Mouse (Mus musculus) erythroblast, embryonic 14.5 days (primary cell): ENCODE data around the gene Mks1. TPM values are rescaled to one million over a fixed set of nuclear protein-coding genes. Genes with fewer than 3 reads are reported as not detected.
A peak's percentile ranks its signal among the peaks of the same experiment; 100 is the strongest.

ENCODE experiments used
- H3K27me3 ChIP-seq: 2 replicates; pipeline ENCODE4 v1.6.1; 2012; ENCODE audit warnings: inconsistent platforms; ENCODE audit not compliant: control insufficient read depth
- H3K36me3 ChIP-seq: 2 replicates; pipeline ENCODE4 v1.6.1; 2012; ENCODE audit warnings: mild to moderate bottlenecking, inconsistent platforms; ENCODE audit not compliant: control insufficient read depth
- H3K4me1 ChIP-seq: 2 replicates; pipeline ENCODE4 v1.6.1; 2012; ENCODE audit warnings: inconsistent platforms; ENCODE audit not compliant: control insufficient read depth
- H3K4me3 ChIP-seq: replicated peaks from 2 replicates; pipeline ENCODE3; 2012; ENCODE audit warnings: moderate library complexity, mild to moderate bottlenecking, inconsistent platforms
- H3K9me3 ChIP-seq: 2 replicates; pipeline ENCODE4 v1.6.1; 2012; ENCODE audit warnings: low read length, inconsistent platforms, mixed read lengths; ENCODE audit not compliant: control insufficient read depth
- GATA1 ChIP-seq: IDR thresholded peaks from 2 replicates; pipeline ENCODE4 v1.6.1; 2012; ENCODE audit warnings: low read length, inconsistent platforms, mixed read lengths
- TAL1 ChIP-seq: IDR thresholded peaks from 3 replicates; pipeline ENCODE4 v1.6.1; 2012; ENCODE audit warnings: low read length, inconsistent platforms, mixed read lengths
- polyA plus RNA-seq: library from polyadenylated mRNA; stranded (reverse); fragments of >175 nt; gene quantifications from 2 replicates; pipeline ENCODE4 v1.2.3, GENCODE M21; 2012

Gene Mks1
- polyA plus RNA-seq, 1 experiment: 0.04 TPM

GRCm38 (mm10) chr11:87828239-87828900 is 24.6 kb upstream of the Mks1 start, which contains the start of gene Lpo:
TSS of gene Lpo (minus strand) at chr11:87828289.
- Histone ChIP-seq H3K4me3 (no peak within 1 kb of the TSS), H3K4me1 (no peaks in the 10 kb centered on the region), H3K9me3 (no peaks in the 10 kb centered on the region), H3K36me3 (no peaks in the 10 kb centered on the region), H3K27me3 (peaks cover 3% of the 10 kb centered on the region)
- no peak for TF ChIP-seq GATA1
- TF ChIP-seq TAL1: no peak

GRCm38 (mm10) chr11:87840676-87841075 is 12.3 kb upstream of the Mks1 start:
- TF ChIP-seq GATA1 (no peak), TAL1 (no peak)
- Histone ChIP-seq H3K9me3 (no peaks in the 10 kb centered on the region), H3K36me3 (no peaks in the 10 kb centered on the region), H3K4me3 (no peak overlapping the region), H3K4me1 (no peaks in the 10 kb centered on the region), H3K27me3 (no peaks in the 10 kb centered on the region)

GRCm38 (mm10) chr11:87841436-87841835 is 11.6 kb upstream of the Mks1 start:
- Histone ChIP-seq H3K4me3 (no peak overlapping the region), H3K4me1 (no peaks in the 10 kb centered on the region), H3K9me3 (no peaks in the 10 kb centered on the region), H3K27me3 (no peaks in the 10 kb centered on the region), H3K36me3 (no peaks in the 10 kb centered on the region)
- no peak for TF ChIP-seq TAL1
- TF ChIP-seq GATA1: no peak

- H3K27me3 ChIP-seq: no peaks in the 10 kb centered on the region
- no peaks in the 10 kb centered on the region for H3K9me3 ChIP-seq
- no peaks in the 10 kb centered on the region for H3K4me1 ChIP-seq
- no peak for TF ChIP-seq TAL1
- no peak for TF ChIP-seq GATA1
- H3K4me3 ChIP-seq: no peak overlapping the region
- H3K36me3 ChIP-seq: no peaks in the 10 kb centered on the region
Measured at GRCm38 (mm10) chr11:87846968-87847600, 5.9 kb upstream of the Mks1 start.

- no peak for TF ChIP-seq GATA1
- TF ChIP-seq TAL1: no peak
- no peaks in the 10 kb centered on the region for H3K9me3 ChIP-seq
- no peaks in the 10 kb centered on the region for H3K36me3 ChIP-seq
- peaks cover 3% of the 10 kb centered on the region for H3K4me1 ChIP-seq
- no peaks in the 10 kb centered on the region for H3K27me3 ChIP-seq
- no peak overlapping the region for H3K4me3 ChIP-seq
Measured at GRCm38 (mm10) chr11:87847884-87848283, 5.1 kb upstream of the Mks1 start.

GRCm38 (mm10) chr11:87853597-87853954 is 561 bp downstream of the Mks1 start:
- Histone ChIP-seq H3K9me3 (no peaks in the 10 kb centered on the region), H3K36me3 (no peaks in the 10 kb centered on the region), H3K4me3 (peak overlapping the region; percentile 71), H3K4me1 (peaks cover 12% of the 10 kb centered on the region), H3K27me3 (no peaks in the 10 kb centered on the region)
- no peak for TF ChIP-seq GATA1
- no peak for TF ChIP-seq TAL1

GRCm38 (mm10) chr11:87854550-87854949 is 1.5 kb downstream of the Mks1 start:
- TF ChIP-seq TAL1: no peak
- TF ChIP-seq GATA1: no peak
- no peaks in the 10 kb centered on the region for H3K36me3 ChIP-seq
- peaks cover 12% of the 10 kb centered on the region for H3K4me1 ChIP-seq
- H3K9me3 ChIP-seq: no peaks in the 10 kb centered on the region
- H3K27me3 ChIP-seq: no peaks in the 10 kb centered on the region
- H3K4me3 ChIP-seq: no peak overlapping the region

- H3K36me3 ChIP-seq: no peaks in the 10 kb centered on the region; the same call in 1 of the 2 replicates
- TF ChIP-seq TAL1 (no peak), GATA1 (no peak)
- H3K4me1 ChIP-seq: no peaks in the 10 kb centered on the region
- H3K27me3 ChIP-seq: no peaks in the 10 kb centered on the region
- H3K9me3 ChIP-seq: no peaks in the 10 kb centered on the region
- no peak overlapping the region for H3K4me3 ChIP-seq
Measured at GRCm38 (mm10) chr11:87859273-87859672, 6.3 kb downstream of the Mks1 start.

GRCm38 (mm10) chr11:87860426-87860825 is 7.4 kb downstream of the Mks1 start:
- Histone ChIP-seq H3K27me3 (no peaks in the 10 kb centered on the region), H3K4me1 (no peaks in the 10 kb centered on the region), H3K36me3 (no peaks in the 10 kb centered on the region; the same call in 1 of the 2 replicates), H3K4me3 (no peak overlapping the region), H3K9me3 (no peaks in the 10 kb centered on the region)
- TF ChIP-seq TAL1: no peak
- TF ChIP-seq GATA1: no peak
